Mouse (Mus musculus): ENCODE data around the gene Hivep3.

GRCm38 (mm10) chr4:119812775-119813174 lies 79.2 kb downstream of the Hivep3 start:
- TF ChIP-seq CTCF (IDR thresholded peaks at IDR 0.05; ENCODE audit: low read depth, low read length) (no peak), POLR2A (IDR thresholded peaks at IDR 0.05; ENCODE audit: extremely low read depth, insufficient read depth, low read length) (no peak)
